Mouse (Mus musculus) neural tube, embryonic 14.5 days (tissue): Measurements from ENCODE around the gene S100a5. TPM values are rescaled to one million over a fixed set of nuclear protein-coding genes. Genes with fewer than 3 reads are reported as not detected.

ENCODE experiments used
- ATAC-seq: fragments of 200-750 bp; cut with Nextera tagmentation; 2 replicates; pipeline ENCODE4 v1.8.0; 2017; ENCODE audit warnings: low read depth, mild to moderate bottlenecking, moderate TSS enrichment, moderate library complexity
- H3K27ac ChIP-seq: fragments of 300-500 bp; sonication (generic); 2 replicates; pipeline ENCODE4 v1.5.1; 2014; ENCODE audit warnings: low read depth, mild to moderate bottlenecking, control low read depth, low read length, moderate library complexity, mixed read lengths
- H3K27me3 ChIP-seq: fragments of 300-500 bp; sonication (generic); 2 replicates; pipeline ENCODE4 v1.6.1; 2014; ENCODE audit warnings: low read length; ENCODE audit not compliant: control insufficient read depth, insufficient read depth
- H3K36me3 ChIP-seq: fragments of 300-500 bp; sonication (generic); 2 replicates; pipeline ENCODE4 v1.6.1; 2014; ENCODE audit warnings: low read length, mixed read lengths; ENCODE audit not compliant: control insufficient read depth, insufficient read depth
- H3K4me1 ChIP-seq: fragments of 300-500 bp; sonication (generic); 2 replicates; pipeline ENCODE4 v1.6.1; 2014; ENCODE audit warnings: low read length; ENCODE audit not compliant: control insufficient read depth, insufficient read depth
- H3K4me2 ChIP-seq: fragments of 300-500 bp; sonication (generic); 2 replicates; pipeline ENCODE4 v1.6.1; 2014; ENCODE audit warnings: mild to moderate bottlenecking, low read depth, low read length, control low read depth
- H3K4me3 ChIP-seq: fragments of 300-500 bp; sonication (generic); 2 replicates; pipeline ENCODE4 v1.5.1; 2014; ENCODE audit warnings: low read depth, low read length, control low read depth, mixed read lengths
- H3K9ac ChIP-seq: fragments of 300-500 bp; sonication (generic); replicated peaks from 2 replicates; pipeline ENCODE4 v1.6.1; 2014; ENCODE audit warnings: low read depth, mild to moderate bottlenecking, control low read depth, low read length, mixed read lengths
- H3K9me3 ChIP-seq: fragments of 300-500 bp; sonication (generic); 2 replicates; pipeline ENCODE4 v1.6.1; 2016; ENCODE audit warnings: low read length; ENCODE audit not compliant: control insufficient read depth
- WGBS: fragments of 180-500 bp; shearing (Covaris S2); extraction: QIAGEN DNeasy Blood & Tissue Kit; methylation state at CpG from one replicate; pipeline ENCODE4 v1.1.7; 2014; 5-methylcytosine and 5-hydroxymethylcytosine counted together
- polyA plus RNA-seq: library from polyadenylated mRNA; unstranded; fragments of >200 nt; fragmentation: Nextera tagmentation; extraction: Ambion mirVana; gene quantifications from 2 replicates; pipeline ENCODE4 v1.2.1, GENCODE M21; 2014

The S100a5 gene
- polyA plus RNA-seq, 1 experiment from 2014 or later, result not detected

DNA sequence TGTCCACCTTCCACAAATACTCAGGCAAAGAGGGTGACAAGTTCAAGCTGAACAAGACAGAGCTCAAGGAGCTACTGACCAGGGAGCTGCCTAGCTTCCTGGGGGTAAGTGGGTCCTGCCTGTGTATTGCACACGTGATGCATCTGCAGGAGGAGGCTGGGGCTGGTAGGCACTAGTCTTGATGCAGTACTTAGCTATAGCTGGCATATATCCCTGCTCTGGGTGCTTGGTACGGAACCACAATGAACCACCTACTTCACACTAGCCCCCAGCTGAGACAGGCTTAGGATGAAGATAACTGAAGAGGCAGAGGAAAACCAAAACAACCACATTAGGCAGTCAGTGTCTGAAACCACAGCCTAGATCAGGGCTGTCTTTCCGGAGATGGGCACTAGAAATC is 3.3 kb upstream of the S100a5 start:
- Histone ChIP-seq H3K4me3 (no peak overlapping the region), H3K27ac (no peak overlapping the region), H3K4me2 (no peak overlapping the region), H3K9me3 (no peaks in the 10 kb centered on the region), H3K4me1 (no peaks in the 10 kb centered on the region), H3K27me3 (no peaks in the 10 kb centered on the region), H3K36me3 (no peaks in the 10 kb centered on the region), H3K9ac (no peak overlapping the region)
- ATAC-seq, result no peak
- WGBS, result 84% methylated on average over 3 of the region's 3 CpGs

DNA sequence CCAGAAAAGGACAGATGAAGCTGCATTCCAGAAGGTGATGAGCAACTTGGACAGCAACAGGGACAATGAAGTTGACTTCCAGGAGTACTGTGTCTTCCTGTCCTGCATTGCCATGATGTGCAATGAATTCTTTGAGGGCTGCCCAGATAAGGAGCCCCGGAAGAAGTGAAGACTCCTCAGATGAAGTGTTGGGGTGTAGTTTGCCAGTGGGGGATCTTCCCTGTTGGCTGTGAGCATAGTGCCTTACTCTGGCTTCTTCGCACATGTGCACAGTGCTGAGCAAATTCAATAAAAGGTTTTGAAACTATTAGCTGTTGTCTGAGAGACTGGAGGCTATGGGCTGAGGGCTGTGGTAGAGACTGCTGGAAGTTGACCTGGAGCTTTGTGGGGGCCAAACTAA is 2.6 kb upstream of the S100a5 start:
- Histone ChIP-seq H3K27ac (no peak overlapping the region), H3K4me2 (no peak overlapping the region), H3K9ac (no peak overlapping the region), H3K36me3 (no peaks in the 10 kb centered on the region), H3K4me1 (no peaks in the 10 kb centered on the region), H3K9me3 (no peaks in the 10 kb centered on the region), H3K4me3 (no peak overlapping the region), H3K27me3 (no peaks in the 10 kb centered on the region)
- no peak for ATAC-seq
- 92% methylated on average over 2 of the region's 2 CpGs for WGBS

DNA sequence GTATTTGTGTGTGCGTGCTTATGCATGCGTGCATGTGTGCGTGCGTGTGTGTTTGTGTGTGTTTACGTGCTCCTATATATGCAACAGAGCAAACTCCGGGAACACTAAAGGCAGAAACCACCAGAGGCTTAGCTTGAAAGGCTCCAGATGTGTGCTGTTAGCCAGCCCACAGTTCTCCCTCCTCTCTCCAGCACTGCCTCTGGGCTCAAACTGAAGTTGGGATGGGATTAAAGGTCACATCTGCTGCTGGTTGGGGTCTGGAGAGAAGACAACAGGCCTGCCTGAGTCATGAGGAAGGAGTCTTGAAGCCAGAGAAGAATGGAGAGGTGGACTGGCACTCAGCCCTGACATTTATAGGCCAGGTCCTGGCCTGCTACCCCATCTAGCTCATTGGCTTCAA is 2.1 kb upstream of the S100a5 start:
- Histone ChIP-seq H3K9ac (no peak overlapping the region), H3K4me3 (no peak overlapping the region), H3K9me3 (no peaks in the 10 kb centered on the region), H3K27me3 (no peaks in the 10 kb centered on the region), H3K4me1 (no peaks in the 10 kb centered on the region), H3K27ac (no peak overlapping the region), H3K36me3 (no peaks in the 10 kb centered on the region), H3K4me2 (no peak overlapping the region)
- 97% methylated on average over 6 of the region's 6 CpGs for WGBS
- ATAC-seq, result no peak

DNA sequence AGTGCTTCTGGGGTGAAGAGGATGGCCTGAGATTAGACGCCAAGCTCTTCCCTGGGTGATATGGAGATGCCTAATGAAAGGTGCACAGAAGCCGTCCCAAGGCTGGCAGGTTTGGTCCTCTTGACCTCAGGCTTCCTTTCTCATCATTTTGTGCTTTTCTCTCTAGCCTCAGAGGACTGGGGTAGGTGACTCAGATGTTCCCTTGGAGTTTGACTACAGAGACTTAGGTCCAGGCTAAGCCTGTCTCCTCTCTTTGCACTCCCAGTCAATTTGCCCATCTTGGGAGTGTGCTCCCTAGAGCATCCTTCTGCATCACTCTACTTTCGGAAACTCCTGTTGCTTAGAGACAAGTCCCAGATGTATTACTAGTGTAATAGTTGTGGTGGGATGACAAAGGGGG is 962 bp upstream of the S100a5 start:
- WGBS, result 78% methylated on average over 3 of the region's 3 CpGs
- H3K27ac ChIP-seq, result no peak overlapping the region
- no peaks in the 10 kb centered on the region for H3K4me1 ChIP-seq
- H3K9ac ChIP-seq, result no peak overlapping the region
- no peaks in the 10 kb centered on the region for H3K36me3 ChIP-seq
- ATAC-seq, result no peak
- no peak overlapping the region for H3K4me2 ChIP-seq
- no peak overlapping the region for H3K4me3 ChIP-seq
- H3K9me3 ChIP-seq, result no peaks in the 10 kb centered on the region
- H3K27me3 ChIP-seq, result no peaks in the 10 kb centered on the region

DNA sequence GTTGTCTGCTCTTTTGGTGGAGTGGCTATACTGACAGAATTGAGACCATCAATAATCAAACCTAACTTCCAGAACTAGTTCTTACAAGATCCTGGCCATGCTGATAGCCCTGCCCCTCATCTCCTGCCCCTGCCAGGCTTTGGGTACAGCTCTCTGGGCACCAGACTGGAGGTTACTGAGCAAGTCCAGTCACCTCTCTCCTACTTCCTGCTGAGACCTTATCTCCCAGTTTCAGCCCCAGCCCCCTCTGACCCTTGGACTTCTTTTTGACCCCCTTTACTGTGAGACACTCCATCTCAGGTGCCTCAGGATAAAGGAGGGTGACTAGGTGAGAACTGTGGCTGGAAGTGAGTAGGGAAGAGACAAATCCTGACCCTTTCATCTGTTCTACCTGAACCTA is 779 bp downstream of the S100a5 start:
- Histone ChIP-seq H3K4me2 (no peak overlapping the region), H3K27me3 (no peaks in the 10 kb centered on the region), H3K4me1 (no peaks in the 10 kb centered on the region; the same call in 1 of the 2 replicates), H3K27ac (no peak overlapping the region), H3K9me3 (no peaks in the 10 kb centered on the region), H3K4me3 (no peak overlapping the region), H3K9ac (no peak overlapping the region), H3K36me3 (no peaks in the 10 kb centered on the region)
- ATAC-seq, result no peak

DNA sequence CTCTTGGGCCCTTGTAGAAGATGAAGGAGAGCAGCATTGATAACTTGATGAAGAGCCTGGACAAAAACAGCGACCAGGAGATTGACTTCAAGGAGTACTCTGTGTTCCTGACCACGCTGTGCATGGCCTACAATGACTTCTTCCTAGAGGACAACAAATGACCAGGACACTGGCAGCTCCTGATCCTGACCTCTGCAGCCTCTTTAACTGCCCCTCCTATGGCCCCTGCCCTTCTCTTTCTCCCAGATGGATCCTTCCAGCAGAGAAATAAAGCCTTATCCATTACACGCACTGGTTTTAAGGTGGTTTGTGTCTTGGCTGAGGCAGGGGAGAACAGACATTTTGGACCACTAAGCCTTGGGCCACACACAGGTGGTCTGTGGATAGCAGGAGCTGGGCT is 3.2 kb downstream of the S100a5 start:
- no peak overlapping the region for H3K9ac ChIP-seq
- no peak overlapping the region for H3K4me2 ChIP-seq
- no peaks in the 10 kb centered on the region; the same call in 1 of the 2 replicates for H3K4me1 ChIP-seq
- 86% methylated on average over 3 of the region's 3 CpGs for WGBS
- no peaks in the 10 kb centered on the region for H3K27me3 ChIP-seq
- no peaks in the 10 kb centered on the region for H3K36me3 ChIP-seq
- ATAC-seq, result no peak
- H3K9me3 ChIP-seq, result no peaks in the 10 kb centered on the region
- no peak overlapping the region for H3K4me3 ChIP-seq
- H3K27ac ChIP-seq, result no peak overlapping the region

DNA sequence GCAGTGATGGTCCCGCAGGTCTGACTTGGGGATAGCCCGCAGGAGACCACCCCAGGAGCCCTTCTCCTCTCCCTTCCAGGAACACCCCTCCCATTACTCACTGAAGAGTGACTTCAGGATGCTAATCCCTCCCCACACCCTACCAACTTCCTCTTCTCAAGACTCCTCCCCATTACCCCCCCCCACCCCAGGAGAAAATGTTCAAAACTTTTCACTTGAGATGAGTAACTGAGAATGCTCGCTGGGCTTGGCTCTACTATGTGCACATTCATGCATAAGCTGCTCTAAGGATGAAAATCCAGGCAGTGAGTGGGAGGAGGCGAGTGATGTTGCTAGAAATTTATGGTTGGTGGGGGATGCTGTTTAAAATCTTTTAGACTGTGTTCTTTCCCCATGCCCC is 3.7 kb downstream of the S100a5 start:
- Histone ChIP-seq H3K27ac (no peak overlapping the region), H3K4me1 (no peaks in the 10 kb centered on the region; the same call in 1 of the 2 replicates), H3K9ac (no peak overlapping the region), H3K27me3 (no peaks in the 10 kb centered on the region), H3K9me3 (no peaks in the 10 kb centered on the region), H3K4me2 (no peak overlapping the region), H3K4me3 (no peak overlapping the region), H3K36me3 (no peaks in the 10 kb centered on the region)
- 62% methylated on average over 4 of the region's 4 CpGs for WGBS
- no peak for ATAC-seq

DNA sequence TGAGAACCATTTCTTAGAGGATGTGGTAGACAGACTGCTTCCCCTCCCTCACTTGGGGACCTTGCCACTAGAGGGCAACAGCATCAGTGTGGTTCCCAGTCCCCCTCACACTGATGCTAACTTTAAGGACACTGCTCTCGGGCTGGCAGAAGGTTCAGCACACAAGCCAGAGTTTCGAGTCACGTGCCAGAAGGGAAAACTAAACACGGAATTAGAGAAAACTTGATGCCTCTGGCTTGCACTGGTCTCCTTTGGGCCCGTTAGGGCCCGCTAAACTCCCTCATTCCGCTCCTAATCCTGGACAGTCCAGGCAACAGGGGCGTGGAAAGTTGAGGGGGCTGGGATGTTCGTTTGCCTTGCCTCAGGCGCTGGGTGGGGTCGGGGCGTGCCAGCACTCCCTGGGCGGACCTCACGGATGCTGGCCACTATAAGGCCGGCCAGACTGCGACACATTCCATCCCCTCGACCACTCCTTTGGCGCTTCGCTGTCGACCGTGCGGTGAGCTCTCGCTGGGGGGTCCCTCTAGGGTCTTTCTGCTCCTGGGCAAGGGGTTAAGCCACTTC is 4.5 kb downstream of the S100a5 start, which contains the start of gene S100a6:
Gene S100a6 (plus strand): TSS at position 155 of the 564 bp plus-strand sequence.
- H3K27ac ChIP-seq, result no peak within 1 kb of the TSS
- 1% methylated on average over 23 of the region's 23 CpGs for WGBS
- H3K9ac ChIP-seq, result no peak within 1 kb of the TSS
- H3K4me3 ChIP-seq, result peak within 1 kb of the TSS; percentile 22; the same call in 1 of the 2 replicates
- H3K27me3 ChIP-seq, result no peaks in the 10 kb centered on the region
- peak; percentile 76; the same call in 1 of the 2 replicates for ATAC-seq
- no peaks in the 10 kb centered on the region for H3K9me3 ChIP-seq
- no peaks in the 10 kb centered on the region for H3K36me3 ChIP-seq
- H3K4me2 ChIP-seq, result peak within 1 kb of the TSS; percentile 51
- H3K4me1 ChIP-seq, result no peaks in the 10 kb centered on the region; the same call in 1 of the 2 replicates

DNA sequence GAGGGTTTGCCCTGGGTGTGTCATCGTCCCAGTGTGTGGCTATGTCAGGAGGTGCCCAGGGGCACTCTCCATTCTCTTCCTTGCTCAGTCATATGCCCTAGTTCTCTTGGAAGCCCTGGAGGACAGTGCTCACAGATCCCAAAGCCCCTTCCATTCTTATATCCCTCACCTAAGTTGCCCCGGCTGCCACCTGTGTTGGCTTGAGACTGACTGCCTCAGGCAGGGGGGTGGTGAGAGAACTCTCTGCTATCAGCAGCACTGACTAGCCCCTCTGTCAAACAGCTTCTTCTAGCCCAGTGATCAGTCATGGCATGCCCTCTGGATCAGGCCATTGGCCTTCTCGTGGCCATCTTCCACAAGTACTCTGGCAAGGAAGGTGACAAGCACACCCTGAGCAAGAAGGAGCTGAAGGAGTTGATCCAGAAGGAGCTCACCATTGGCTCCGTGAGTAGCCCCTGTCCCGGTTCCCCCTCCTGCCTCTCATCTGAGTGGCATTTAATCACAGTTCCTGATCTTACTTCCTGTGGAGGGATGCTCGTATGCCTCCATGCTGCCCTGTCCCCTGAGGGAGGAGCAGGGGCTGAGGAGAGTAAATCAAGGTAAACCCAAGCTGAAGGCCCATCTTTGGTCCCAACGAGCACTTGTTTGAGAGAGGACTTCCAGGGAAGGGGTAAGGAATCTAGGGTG is 5.3 kb downstream of the S100a5 start:
- Histone ChIP-seq H3K27me3 (no peaks in the 10 kb centered on the region), H3K4me2 (peak overlapping the region; percentile 51; the same call in 1 of the 2 replicates), H3K36me3 (no peaks in the 10 kb centered on the region), H3K9ac (no peak overlapping the region), H3K4me1 (no peaks in the 10 kb centered on the region; the same call in 1 of the 2 replicates), H3K4me3 (no peak overlapping the region), H3K9me3 (no peaks in the 10 kb centered on the region), H3K27ac (no peak overlapping the region)
- ATAC-seq, result no peak
- 75% methylated on average over 7 of the region's 7 CpGs for WGBS
